Mouse (Mus musculus) MN1 (cell line): ENCODE results near the gene Pttg1.

Source experiments
- DNase-seq: peaks from one replicate; pipeline ENCODE4 v3.0.0-alpha.2; 2016; ENCODE audit warnings: low spot score

The Pttg1 gene

GRCm38 (mm10) chr11:43425824-43426413 lies at the start of gene Pttg1:
Gene Pttg1 (minus strand): TSS chr11:43426251.
- peak; percentile 89 for DNase-seq

- DNase-seq: peak; percentile 58
Observed at GRCm38 (mm10) chr11:43474225-43474774, 48.2 kb upstream of the Pttg1 start, which contains the start of gene C1qtnf2. Gene C1qtnf2 (plus strand): TSS chr11:43474276.

GRCm38 (mm10) chr11:43473635-43474224 lies 47.7 kb upstream of the Pttg1 start:
- DNase-seq: no peak

- DNase-seq: no peak
Observed at GRCm38 (mm10) chr11:43473115-43473514, 47.1 kb upstream of the Pttg1 start.

GRCm38 (mm10) chr11:43470881-43471820 lies 45.1 kb upstream of the Pttg1 start:
- no peak for DNase-seq

- no peak for DNase-seq
Observed at GRCm38 (mm10) chr11:43470118-43470517, 44.1 kb upstream of the Pttg1 start.

- DNase-seq: no peak
Observed at GRCm38 (mm10) chr11:43463204-43463603, 37.2 kb upstream of the Pttg1 start.

GRCm38 (mm10) chr11:43452266-43452665 lies 26.2 kb upstream of the Pttg1 start:
- no peak for DNase-seq

- DNase-seq: no peak
Observed at GRCm38 (mm10) chr11:43451322-43451721, 25.3 kb upstream of the Pttg1 start.

- DNase-seq: no peak
Observed at GRCm38 (mm10) chr11:43449916-43450315, 23.9 kb upstream of the Pttg1 start.

- no peak for DNase-seq
Observed at GRCm38 (mm10) chr11:43443183-43443582, 17.1 kb upstream of the Pttg1 start.

GRCm38 (mm10) chr11:43441121-43441520 lies 15.1 kb upstream of the Pttg1 start:
- DNase-seq: no peak

GRCm38 (mm10) chr11:43434024-43434407 lies 8.0 kb upstream of the Pttg1 start:
- DNase-seq: no peak

- DNase-seq: peak; percentile 93
Observed at GRCm38 (mm10) chr11:43433254-43434023, 7.4 kb upstream of the Pttg1 start, which contains the start of gene Slu7. Gene Slu7 (plus strand): TSS chr11:43433744.

- no peak for DNase-seq
Observed at GRCm38 (mm10) chr11:43426414-43426884, 398 bp upstream of the Pttg1 start.

GRCm38 (mm10) chr11:43425166-43425709 lies 813 bp downstream of the Pttg1 start:
- no peak for DNase-seq

- DNase-seq: no peak
Observed at GRCm38 (mm10) chr11:43424386-43424785, 1.7 kb downstream of the Pttg1 start.

GRCm38 (mm10) chr11:43417201-43417600 lies 8.8 kb downstream of the Pttg1 start:
- DNase-seq: no peak

- DNase-seq: peak; percentile 76
Observed at GRCm38 (mm10) chr11:43412771-43413451, 13.1 kb downstream of the Pttg1 start.

GRCm38 (mm10) chr11:43411413-43411812 lies 14.6 kb downstream of the Pttg1 start:
- peak; percentile 64 for DNase-seq

GRCm38 (mm10) chr11:43410291-43410690 lies 15.8 kb downstream of the Pttg1 start:
- DNase-seq: no peak
